Mouse (Mus musculus) brain, embryonic 18.5 days (tissue): ENCODE data around the gene Eif3c.

ENCODE experiments used
- DNase-seq: peaks from one replicate; pipeline ENCODE4 v3.0.0-alpha.2; 2012; ENCODE audit warnings: low read depth, low spot score

The Eif3c gene

DNA sequence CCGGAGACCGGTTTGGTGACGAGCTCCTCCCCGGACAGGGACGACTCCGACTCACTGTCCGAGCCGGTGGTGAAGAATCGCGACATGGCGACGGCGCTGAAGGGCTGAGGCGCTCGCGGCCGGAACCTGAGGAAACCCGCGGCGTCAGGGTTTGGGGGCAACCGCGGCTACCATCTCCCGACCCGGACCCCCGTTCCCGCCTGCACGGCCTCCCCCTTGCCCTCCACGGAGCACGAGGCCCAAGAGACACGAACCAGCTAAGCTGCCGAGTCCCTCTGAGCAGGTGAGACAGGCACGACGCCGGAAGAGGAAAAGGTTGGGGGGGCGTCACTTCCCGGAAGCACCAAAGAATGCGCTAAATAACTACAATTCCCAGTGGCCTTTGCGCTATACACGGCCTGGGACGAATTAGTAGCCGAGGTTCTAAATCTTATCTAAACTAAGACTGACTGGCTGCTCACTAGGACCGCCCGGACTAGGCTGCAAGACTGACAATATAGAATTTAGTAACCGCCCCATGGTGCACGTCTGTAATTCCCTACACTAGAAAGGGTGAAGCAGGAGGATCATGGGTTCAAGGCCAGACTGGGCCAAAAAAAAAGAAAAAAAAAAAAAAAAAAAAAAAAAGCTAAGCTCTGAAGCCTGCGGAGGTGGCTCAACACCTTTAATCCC, at the start of gene Eif3c:
Gene Eif3c (minus strand): TSS at position 318 of the 672 bp plus-strand sequence.
- peak; percentile 85 for DNase-seq

- no peak for DNase-seq
Measured at GRCm38 (mm10) chr7:126612736-126613135, 46.5 kb upstream of the Eif3c start.

- no peak for DNase-seq
Measured at GRCm38 (mm10) chr7:126607796-126608195, 41.6 kb upstream of the Eif3c start.

- no peak for DNase-seq
Measured at GRCm38 (mm10) chr7:126607064-126607463, 40.9 kb upstream of the Eif3c start.

DNA sequence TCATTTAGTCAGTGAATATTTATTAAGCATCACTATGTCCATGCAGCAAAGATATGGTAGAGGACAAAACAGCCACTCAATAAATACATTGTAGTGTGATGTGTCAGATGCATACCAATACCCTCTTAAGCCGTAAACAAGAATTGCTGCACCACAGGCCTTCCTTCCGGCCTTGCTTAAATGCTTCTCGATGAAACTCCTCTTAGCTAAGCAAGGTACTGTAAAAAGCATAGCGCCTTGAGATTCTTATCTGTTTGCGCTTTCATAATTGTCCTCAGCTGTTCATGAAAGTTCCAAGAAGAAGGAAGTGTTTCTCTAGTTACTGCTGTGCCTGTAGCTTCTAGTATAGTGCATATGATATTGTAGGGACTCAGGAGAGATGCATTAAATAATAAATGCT, 40.4 kb upstream of the Eif3c start:
- DNase-seq, result no peak

DNA sequence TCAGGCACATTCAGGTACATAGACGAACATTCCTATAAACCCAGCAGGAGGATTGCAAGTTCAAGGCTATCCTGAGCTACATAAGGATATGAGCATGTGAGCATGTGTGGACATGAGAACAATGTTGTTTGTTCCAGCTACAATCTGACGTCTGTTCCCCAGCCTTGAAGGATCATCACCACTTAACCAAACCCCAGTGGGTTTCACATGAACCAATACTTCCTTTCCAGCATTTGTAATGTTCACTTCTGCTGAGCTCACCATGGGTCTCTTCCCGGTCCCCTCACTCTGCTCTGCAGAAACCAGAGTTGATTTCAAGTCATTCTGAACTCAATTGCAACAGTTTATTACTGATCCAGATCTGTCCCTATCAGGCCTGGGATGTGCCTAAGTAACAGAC, 36.4 kb upstream of the Eif3c start:
- no peak for DNase-seq

DNA sequence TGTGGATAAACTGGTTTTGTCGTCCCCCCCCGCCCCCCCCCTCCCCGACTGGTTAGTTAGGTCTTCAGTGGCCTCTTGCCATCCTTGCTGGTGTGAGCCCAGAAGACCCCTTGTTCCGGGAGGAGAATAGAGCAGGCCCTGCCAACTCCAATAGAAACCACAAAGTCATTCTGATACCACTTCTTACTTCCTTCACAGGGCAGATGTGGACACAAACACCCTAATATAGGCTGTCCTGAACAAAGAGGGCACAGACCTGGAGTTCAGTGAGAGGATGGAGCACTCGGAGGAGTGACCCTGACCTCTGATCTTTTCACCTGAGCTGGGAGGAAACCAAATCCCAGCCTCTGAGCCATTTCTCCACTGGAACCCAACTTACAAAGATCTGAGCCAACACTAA, 35.7 kb upstream of the Eif3c start:
- DNase-seq, result no peak

DNA sequence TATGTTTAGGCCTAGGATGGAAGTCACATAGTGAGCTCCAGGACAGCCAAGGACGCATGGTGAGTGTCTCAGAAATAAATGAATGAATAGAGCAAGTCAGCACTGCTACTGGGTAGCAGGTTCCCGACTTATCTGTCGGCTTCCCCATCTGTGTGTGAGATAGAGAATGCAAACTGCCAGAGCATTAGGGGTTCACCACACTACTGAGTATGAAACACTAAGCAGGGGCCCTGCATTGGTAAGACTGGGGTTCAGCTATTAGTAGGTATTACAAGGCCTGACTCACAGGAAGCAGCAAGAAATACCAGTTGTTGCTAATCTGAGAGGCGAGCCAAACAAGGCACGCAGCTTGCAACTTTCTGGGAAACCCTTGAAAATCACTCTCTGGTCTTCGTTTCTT, 32.7 kb upstream of the Eif3c start:
- no peak for DNase-seq

- DNase-seq, result no peak
Measured at GRCm38 (mm10) chr7:126596414-126596813, 30.2 kb upstream of the Eif3c start.

GRCm38 (mm10) chr7:126595890-126596289, 29.7 kb upstream of the Eif3c start:
- DNase-seq, result no peak

DNA sequence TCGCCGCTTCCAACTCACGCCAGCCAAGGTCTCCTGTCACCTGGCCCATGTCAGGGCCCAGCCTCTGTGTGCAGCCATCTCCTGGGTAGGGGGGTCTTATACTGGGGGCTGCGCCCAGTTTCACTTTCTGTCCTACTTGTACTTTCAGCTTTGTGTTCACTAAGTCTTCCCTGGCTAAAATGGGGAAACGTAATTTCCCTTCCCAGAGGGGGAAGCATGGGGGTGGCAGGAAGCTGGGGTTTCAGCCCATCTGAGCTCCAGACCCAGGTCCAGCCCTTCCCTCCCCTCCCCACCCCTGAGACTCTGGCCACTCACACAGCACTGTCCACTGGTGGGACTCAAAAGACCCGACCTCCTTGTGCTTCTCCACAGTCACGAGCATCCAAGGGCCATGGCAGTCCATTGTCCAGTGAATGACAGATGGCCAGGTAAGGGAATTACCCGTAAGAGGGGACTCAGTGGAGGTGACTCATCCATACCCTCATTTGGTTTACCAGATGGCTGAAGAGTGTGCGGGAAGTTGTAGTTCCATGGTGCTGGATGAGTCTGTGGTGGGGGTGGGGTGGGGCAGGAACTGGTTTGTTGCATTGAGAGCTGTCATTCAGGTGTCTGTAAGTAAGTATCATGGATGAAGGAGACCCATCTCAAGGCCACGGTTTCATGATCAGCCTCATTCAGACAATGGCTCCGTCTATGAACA, 28.8 kb upstream of the Eif3c start, which contains the start of gene Il27:
Gene Il27 (minus strand): TSS at position 80 of the 700 bp plus-strand sequence.
- no peak for DNase-seq

DNA sequence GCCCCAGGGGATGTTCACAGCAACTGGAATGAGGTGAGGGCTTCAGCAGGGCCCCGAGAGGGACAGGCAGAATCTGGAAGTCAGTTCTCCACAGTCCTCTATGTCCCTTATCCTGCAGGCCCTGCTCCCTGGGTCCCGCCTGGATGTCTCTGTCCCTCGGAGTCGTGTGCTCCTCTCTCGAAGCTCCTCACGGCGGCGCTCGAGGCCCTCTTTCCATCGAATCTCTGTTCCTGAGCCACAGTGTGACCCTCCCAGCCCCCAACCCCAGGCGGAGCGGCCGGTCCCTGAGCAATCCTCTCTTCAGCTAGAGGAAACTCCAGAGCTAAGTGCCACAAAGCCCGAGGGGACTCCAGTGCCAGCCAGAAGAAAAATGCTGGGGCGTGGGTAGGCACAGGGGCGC, 21.6 kb upstream of the Eif3c start:
- DNase-seq, result no peak

DNA sequence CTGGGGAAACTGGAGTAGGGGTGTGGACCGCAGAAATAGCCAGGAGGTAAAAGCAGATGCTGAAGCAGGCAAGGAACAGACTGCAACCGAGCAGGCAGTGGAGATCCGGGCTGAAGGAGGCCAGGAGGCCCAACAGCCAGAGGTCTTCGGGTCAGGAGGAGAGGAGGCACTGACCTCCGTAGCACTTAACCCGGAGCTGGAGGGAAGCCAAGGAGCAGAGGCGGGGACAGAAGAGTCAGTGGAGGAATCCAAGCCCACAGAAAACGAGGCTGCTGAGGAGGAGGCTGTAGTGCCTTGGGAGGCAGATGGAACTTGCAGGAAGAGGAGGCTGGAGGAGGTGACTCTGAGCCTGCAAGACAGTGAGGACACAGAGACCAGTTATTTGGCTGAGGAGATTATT, 20.6 kb upstream of the Eif3c start:
- no peak for DNase-seq

DNA sequence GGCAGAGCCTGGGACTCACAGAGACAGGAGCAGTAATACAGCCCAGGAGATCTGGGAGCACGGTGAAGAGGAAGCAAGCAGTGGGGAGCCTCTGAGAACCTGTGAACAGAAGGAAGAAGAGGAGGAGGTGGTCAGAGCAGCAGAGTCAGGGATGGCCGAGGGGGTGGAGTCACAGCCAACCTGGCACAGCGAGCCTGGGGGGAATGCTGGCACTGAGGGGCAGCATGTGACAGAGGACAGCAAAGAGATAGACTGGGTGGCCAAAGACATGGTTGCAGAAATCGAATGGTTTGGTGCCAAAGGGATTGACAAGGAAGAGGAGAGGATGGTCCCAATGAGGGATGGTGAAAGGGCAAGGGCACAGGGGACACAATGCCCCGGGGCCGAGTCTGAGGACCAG, 19.5 kb upstream of the Eif3c start, which contains the start of gene Cln3:
Gene Cln3 (minus strand): TSS at position 101 of the 400 bp plus-strand sequence.
- DNase-seq, result no peak

DNA sequence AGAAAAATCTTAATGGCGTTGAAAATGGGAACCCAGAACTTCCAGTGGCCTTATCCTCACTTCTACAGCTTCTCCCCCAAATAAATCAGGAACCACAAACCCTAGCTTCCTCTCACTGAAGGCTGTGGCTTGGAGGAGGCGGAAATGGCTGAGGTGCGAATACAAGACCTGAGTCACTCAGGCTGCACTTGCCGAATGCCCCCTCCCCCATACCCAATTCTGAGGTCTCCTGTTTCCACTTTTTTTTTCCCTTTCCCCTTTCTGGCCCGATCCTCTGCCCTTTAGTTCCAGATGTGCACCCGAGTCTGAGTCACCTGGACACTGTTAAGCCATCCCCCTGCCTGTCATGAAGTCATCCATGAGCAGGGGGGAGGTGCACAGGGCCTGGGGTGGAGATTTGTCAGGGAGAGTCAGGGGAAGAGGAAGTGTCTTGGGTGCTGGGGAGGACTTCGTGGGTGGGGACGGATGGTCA, 18.3 kb upstream of the Eif3c start, which contains the start of gene Apobr:
Gene Apobr (plus strand): TSS at position 437 of the 472 bp plus-strand sequence.
- DNase-seq, result no peak

DNA sequence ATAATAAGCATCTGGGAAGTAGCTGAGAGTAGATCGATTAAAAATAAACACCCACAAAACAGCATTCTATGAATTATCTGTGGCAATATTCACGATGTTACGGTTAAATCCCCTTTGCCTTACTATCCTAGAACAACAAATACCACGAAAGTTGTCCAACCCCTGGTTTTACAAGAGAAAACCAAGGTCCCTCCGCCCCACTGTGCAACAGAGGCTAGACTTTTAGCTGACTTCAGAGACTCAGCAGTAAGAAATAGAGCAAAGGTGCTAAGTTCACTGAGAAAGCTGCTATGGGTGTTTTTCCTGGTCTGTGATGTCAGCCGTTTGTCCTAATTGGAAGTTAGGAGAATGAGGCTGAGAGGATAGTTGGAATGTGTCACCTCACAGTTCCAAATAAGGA, 17.6 kb upstream of the Eif3c start:
- no peak for DNase-seq

DNA sequence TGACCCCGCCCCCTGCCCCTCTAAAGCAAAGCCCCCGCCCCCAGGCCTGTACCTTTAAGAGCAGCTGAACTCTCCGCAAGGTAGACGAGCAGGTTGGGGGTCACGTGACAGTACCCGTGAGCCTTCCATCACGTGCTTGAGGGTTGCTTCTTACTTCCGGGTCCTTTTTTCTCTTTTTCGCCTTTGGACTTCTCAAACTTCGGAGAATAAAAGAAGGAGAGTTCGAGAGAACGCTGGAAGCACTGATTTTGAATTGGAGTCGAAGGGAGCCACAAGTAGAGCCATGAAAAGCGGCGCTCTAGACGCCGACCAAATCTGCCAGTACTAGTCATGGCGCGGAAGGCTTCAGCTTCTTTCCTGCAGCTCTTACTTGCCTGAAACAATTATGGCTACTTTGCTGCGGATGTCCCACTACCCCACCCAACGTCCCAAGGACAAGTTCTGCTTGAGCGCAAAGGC, 17.1 kb upstream of the Eif3c start:
- DNase-seq, result peak; percentile 83

- no peak for DNase-seq
Measured at GRCm38 (mm10) chr7:126582759-126583158, 16.5 kb upstream of the Eif3c start.

DNA sequence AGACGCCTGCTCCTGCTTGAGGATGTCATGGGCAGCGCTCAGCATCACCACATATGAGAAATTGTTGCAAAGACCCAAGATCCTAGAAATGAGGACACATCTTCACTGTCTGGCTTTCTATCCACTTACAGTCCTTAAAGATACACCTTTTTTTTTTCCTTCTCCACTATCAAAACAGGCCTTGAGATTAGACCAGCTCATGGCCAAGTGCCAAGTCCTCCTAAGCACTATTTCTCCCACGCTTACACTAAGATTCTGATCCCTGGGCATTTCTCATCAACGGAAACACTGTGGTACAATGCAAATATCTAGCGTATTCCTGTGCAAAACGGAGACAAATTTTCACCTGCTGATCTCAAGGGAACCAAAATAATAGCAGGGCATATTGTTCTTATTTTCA, 15.4 kb upstream of the Eif3c start:
- no peak for DNase-seq

- no peak for DNase-seq
Measured at GRCm38 (mm10) chr7:126579172-126579571, 13.0 kb upstream of the Eif3c start.

DNA sequence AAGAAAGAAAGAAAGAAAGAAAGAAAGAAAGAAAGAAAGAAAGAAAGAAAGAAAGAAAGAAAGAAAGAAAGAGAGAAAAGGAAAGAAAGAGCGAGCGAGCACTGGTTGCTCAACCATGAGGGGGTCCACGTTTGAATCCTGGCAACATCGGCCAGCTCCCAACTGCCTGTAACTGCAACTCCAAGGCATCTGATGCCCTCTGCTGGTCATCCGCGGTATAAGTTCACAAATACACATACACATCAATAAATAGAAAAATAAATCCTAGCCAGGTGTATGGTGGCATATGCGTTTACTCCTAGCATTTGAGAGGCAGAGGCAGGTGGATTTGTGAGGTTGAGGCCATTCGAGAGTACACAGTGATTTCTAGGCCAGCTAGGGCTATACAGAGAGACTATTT, 10.7 kb upstream of the Eif3c start:
- DNase-seq, result no peak

DNA sequence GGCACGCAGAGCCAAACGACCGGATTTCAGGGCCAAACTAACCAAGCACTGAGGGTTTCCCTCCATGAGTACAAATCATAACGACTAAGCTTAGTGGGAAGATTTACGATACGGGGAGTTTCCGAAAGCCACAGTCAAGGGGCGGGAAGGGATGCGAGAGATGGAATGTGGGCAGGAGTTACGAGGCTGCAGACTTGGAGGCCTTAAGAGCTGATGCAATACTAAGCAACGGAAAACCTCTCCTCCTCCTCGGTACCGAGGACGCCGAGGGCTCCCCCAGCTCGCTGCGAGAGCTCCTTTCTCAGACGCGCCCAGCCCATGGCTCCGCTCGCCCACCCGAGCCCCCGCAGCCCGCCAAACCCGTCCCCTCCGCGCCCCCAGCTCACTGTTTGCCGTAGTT, 518 bp downstream of the Eif3c start:
- DNase-seq, result no peak

- no peak for DNase-seq
Measured at GRCm38 (mm10) chr7:126556635-126557034, 9.6 kb downstream of the Eif3c start.
